Mouse (Mus musculus) forebrain, embryonic 12.5 days (tissue): Measurements from ENCODE around the gene Trmt112. TPM values are rescaled to one million over a fixed set of nuclear protein-coding genes. Genes with fewer than 3 reads are reported as not detected.
"Not testable (repeated sequence)": the region's sequence is repeated elsewhere in the genome, so short reads cannot be mapped to it uniquely, and the experiment has no call there.

ENCODE experiments used
- ATAC-seq: fragments of 200-750 bp; cut with Nextera tagmentation; 2 replicates; pipeline ENCODE4 v1.8.0; 2017; ENCODE audit warnings: moderate TSS enrichment; ENCODE audit not compliant: low FRiP score
- H3K27ac ChIP-seq: fragments of 300-500 bp; sonication (generic); 2 replicates; pipeline ENCODE4 v1.5.1; 2016; ENCODE audit warnings: mild to moderate bottlenecking
- H3K27me3 ChIP-seq: fragments of 300-500 bp; sonication (generic); 2 replicates; pipeline ENCODE4 v1.6.1; 2016; ENCODE audit warnings: mild to moderate bottlenecking
- H3K36me3 ChIP-seq: fragments of 300-500 bp; sonication (generic); replicated peaks from 2 replicates; pipeline ENCODE4 v1.6.1; 2016; ENCODE audit warnings: mild to moderate bottlenecking
- H3K4me1 ChIP-seq: fragments of 300-500 bp; sonication (generic); 2 replicates; pipeline ENCODE4 v1.6.1; 2016
- H3K4me2 ChIP-seq: fragments of 300-500 bp; sonication (generic); 2 replicates; pipeline ENCODE4 v1.6.1; 2016; ENCODE audit warnings: mild to moderate bottlenecking, moderate library complexity
- H3K4me3 ChIP-seq: fragments of 300-500 bp; sonication (generic); replicated peaks from 2 replicates; pipeline ENCODE4 v1.5.1; 2016; ENCODE audit warnings: mild to moderate bottlenecking
- H3K9ac ChIP-seq: fragments of 300-500 bp; sonication (generic); 2 replicates; pipeline ENCODE4 v1.6.1; 2016; ENCODE audit warnings: mild to moderate bottlenecking
- H3K9me3 ChIP-seq: fragments of 300-500 bp; sonication (generic); 2 replicates; pipeline ENCODE4 v1.6.1; 2016
- WGBS: fragments of 180-500 bp; shearing (Covaris S2); methylation state at CpG from one replicate; pipeline ENCODE4 v1.1.7; 2016; 5-methylcytosine and 5-hydroxymethylcytosine counted together
- polyA plus RNA-seq: library from polyadenylated mRNA; unstranded; fragments of >200 nt; fragmentation: Nextera tagmentation; extraction: Ambion mirVana; gene quantifications from 2 replicates; pipeline ENCODE4 v1.2.1, GENCODE M21; 2016

The Trmt112 gene
- polyA plus RNA-seq, 1 experiment from 2014 or later: 138 TPM

DNA sequence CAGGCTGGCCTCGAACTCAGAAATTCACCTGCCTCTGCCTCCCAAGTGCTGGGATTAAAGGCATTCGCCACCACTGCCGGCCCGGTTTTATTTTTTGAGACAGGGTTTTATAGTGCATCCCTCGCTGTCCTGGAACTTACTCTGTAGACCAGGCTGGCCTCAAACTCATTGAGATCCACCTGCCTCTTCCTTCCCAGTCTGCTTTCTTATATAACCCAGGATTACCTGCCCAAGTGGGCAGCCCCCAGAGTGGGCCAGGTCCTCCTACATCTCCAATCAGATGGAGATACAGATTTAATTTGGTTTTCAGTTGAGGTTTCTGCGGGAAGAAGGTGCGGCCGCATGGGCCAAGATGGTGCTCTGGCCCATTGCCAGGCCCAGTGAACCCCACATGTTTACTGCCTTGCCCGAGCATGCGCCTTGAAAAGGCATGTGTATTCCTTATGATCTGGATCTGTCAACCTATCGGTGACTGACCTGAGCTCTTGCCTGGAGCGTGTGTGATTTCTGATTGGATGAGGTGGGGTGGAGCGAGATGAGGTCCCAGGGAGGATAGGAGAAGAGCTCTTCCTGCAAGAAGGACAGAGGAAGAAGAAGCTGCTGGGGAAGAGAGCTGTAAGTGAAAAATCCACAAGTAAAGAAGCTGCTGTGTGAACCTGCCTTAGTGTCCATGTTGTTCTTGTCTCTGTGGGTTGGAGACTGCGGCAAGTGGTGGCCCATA, 15.6 kb upstream of the Trmt112 start:
- 0 out of 2 replicates have a peak, but pooled peaks cover 10% of the 10 kb centered on the region for H3K9me3 ChIP-seq
- H3K36me3 ChIP-seq: no peaks in the 10 kb centered on the region
- H3K4me1 ChIP-seq: no peaks in the 10 kb centered on the region
- no peak for ATAC-seq
- H3K27me3 ChIP-seq: peaks cover 4% of the 10 kb centered on the region; the same call in 1 of the 2 replicates
- H3K27ac ChIP-seq: no peak overlapping the region
- H3K4me3 ChIP-seq: no peak overlapping the region
- 0 out of 2 replicates have a peak overlapping the region, but pooled peaks have one; percentile 18 for H3K9ac ChIP-seq
- WGBS: 94% methylated on average over 14 of the region's 14 CpGs
- H3K4me2 ChIP-seq: no peak overlapping the region

DNA sequence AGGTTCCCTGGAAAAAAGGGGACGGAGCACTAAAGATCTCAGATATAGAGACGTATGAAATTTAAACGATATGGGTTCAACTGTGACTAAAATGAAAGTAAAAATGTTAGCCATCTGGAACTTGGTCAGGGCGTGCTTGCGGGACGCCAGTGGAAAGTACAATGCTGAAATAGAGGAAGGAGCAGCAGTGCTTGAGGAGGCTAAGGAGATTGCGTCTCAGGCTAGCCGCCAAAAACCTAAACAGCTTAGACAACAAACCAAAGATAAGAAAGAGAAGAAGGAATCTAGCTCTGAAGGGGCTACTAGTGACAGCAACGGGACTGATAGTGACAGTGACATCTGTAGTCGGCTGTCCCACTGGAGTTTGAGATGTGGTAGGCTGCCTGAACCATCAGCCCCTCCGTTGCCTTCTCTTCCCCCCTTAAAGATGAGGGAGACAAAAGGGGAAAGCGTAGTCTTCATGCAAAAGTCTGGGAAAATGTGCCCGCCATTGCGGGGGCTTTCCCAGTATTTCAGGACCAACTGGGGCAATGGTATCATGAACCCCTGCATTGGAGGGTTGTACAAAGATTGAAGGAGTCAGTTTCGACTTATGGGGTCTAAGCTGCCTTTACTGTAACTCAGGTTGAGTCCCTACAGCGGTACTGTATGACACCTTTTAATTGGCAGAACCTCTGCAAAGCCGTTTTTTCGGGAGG, 13.7 kb upstream of the Trmt112 start:
- not testable (repeated sequence) for H3K9ac ChIP-seq, H3K4me3 ChIP-seq, H3K36me3 ChIP-seq, H3K27ac ChIP-seq, ATAC-seq, H3K27me3 ChIP-seq, H3K4me2 ChIP-seq, H3K9me3 ChIP-seq, H3K4me1 ChIP-seq
- 92% methylated on average over 18 of the region's 18 CpGs for WGBS

DNA sequence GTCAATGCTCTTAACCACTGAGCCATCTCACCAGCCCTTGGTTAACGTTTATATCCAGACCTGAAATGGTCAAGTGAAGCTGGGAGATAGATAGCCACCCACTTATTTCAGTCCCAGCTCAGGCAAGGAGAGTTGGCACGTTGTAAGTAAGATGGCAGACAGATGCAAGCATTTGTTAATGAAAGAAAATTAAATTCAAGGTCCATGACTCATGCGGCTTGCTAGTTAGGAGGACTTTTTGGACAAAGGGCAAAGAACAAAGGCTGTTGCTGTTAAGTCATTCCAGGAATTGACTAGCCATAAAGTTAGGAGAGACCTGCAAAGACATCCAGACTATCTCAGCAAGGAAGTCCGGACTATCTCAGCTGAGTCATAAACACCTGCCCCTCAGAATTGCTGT, 9.9 kb upstream of the Trmt112 start:
- H3K4me2 ChIP-seq: no peak overlapping the region
- H3K36me3 ChIP-seq: peaks cover 8% of the 10 kb centered on the region
- H3K4me3 ChIP-seq: no peak overlapping the region
- H3K27ac ChIP-seq: no peak overlapping the region
- 81% methylated on average over 4 of the region's 4 CpGs for WGBS
- H3K27me3 ChIP-seq: peaks cover 4% of the 10 kb centered on the region; the same call in 1 of the 2 replicates
- no peaks in the 10 kb centered on the region for H3K4me1 ChIP-seq
- 0 out of 2 replicates have a peak, but pooled peaks cover 7% of the 10 kb centered on the region for H3K9me3 ChIP-seq
- no peak overlapping the region for H3K9ac ChIP-seq
- no peak for ATAC-seq

GRCm38 (mm10) chr19:6903031-6903430, 6.5 kb upstream of the Trmt112 start:
- Histone ChIP-seq H3K36me3 (peaks cover 34% of the 10 kb centered on the region), H3K27ac (no peak overlapping the region), H3K4me3 (no peak overlapping the region), H3K4me1 (peaks cover 7% of the 10 kb centered on the region), H3K9me3 (no peaks in the 10 kb centered on the region), H3K4me2 (no peak overlapping the region), H3K9ac (no peak overlapping the region), H3K27me3 (peaks cover 3% of the 10 kb centered on the region; the same call in 1 of the 2 replicates)
- 100% methylated on average over 1 of the region's 1 CpGs for WGBS
- ATAC-seq: no peak

GRCm38 (mm10) chr19:6904846-6905245, 4.7 kb upstream of the Trmt112 start:
- ATAC-seq: no peak
- peaks cover 34% of the 10 kb centered on the region for H3K36me3 ChIP-seq
- H3K27me3 ChIP-seq: no peaks in the 10 kb centered on the region
- no peak overlapping the region for H3K9ac ChIP-seq
- no peak overlapping the region for H3K4me3 ChIP-seq
- H3K4me2 ChIP-seq: no peak overlapping the region
- no peaks in the 10 kb centered on the region for H3K9me3 ChIP-seq
- H3K4me1 ChIP-seq: peaks cover 18% of the 10 kb centered on the region
- WGBS: 83% methylated on average over 2 of the region's 2 CpGs
- no peak overlapping the region for H3K27ac ChIP-seq

DNA sequence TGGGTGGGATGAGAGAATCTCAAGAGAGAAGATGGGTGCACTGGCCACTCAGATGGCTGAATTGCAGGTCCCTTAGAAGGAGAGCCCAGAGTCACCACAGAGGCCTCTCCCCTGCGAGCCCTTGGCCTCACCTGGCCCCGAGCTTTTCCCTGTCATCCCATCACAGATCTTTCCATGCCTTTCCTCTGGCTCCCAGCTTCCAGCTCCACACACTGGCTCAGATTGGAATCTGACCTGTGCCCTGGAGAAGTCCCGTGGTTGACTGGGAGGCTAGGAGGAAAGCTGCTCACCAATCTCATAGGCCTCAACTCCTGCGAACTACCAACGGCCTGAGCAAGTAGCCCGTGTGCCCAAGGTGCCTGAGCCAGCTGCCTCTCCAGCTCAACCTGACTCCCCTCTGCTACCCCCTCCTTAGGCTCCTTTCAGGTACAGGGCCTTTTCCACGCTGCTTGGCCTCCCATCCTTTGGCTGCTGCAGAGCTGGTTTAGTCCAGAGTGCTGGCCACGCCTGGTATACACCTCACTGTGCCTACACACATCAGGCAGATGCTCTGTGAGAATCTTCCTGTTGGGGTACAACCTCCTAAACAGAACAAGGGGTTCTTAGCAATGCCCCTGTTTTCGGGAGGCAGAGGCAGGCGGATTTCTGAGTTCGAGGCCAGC, 3.9 kb upstream of the Trmt112 start:
- Histone ChIP-seq H3K4me1 (peaks cover 18% of the 10 kb centered on the region), H3K27ac (no peak overlapping the region), H3K27me3 (no peaks in the 10 kb centered on the region), H3K9me3 (no peaks in the 10 kb centered on the region), H3K36me3 (peaks cover 34% of the 10 kb centered on the region), H3K9ac (no peak overlapping the region), H3K4me2 (no peak overlapping the region), H3K4me3 (no peak overlapping the region)
- 92% methylated on average over 11 of the region's 11 CpGs for WGBS
- ATAC-seq: no peak

- peaks cover 22% of the 10 kb centered on the region for H3K4me1 ChIP-seq
- H3K4me3 ChIP-seq: no peak overlapping the region
- no peaks in the 10 kb centered on the region for H3K9me3 ChIP-seq
- no peak overlapping the region for H3K4me2 ChIP-seq
- no peak overlapping the region for H3K27ac ChIP-seq
- no peak overlapping the region for H3K9ac ChIP-seq
- ATAC-seq: no peak
- H3K27me3 ChIP-seq: no peaks in the 10 kb centered on the region
- WGBS: 90% methylated on average over 3 of the region's 3 CpGs
- H3K36me3 ChIP-seq: peaks cover 37% of the 10 kb centered on the region
These were observed 3.3 kb upstream of the Trmt112 start for GRCm38 (mm10) chr19:6906199-6906598.

DNA sequence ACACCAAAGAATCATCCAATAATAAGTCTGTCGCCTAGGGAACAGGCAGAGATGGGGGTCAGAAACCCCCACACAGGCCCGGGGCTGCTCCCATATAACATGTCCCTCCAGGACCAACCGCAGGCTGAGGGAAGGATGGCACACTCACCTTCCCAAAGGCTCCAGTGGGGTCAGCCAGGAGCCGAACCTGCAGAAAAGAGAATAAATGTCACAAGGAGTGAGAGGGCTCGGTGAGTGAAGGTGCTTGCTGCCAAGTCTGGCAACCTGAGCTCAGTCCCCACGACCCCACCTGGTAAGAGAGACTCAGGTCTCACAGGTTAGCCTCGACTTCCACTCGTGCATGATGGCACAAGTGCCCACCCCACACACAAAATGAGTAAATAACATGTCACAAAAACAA, 2.4 kb upstream of the Trmt112 start:
- Histone ChIP-seq H3K4me2 (no peak overlapping the region), H3K4me3 (no peak overlapping the region), H3K27me3 (no peaks in the 10 kb centered on the region), H3K27ac (no peak overlapping the region), H3K9me3 (no peaks in the 10 kb centered on the region), H3K4me1 (peaks cover 29% of the 10 kb centered on the region), H3K9ac (no peak overlapping the region), H3K36me3 (peaks cover 46% of the 10 kb centered on the region)
- WGBS: 91% methylated on average over 8 of the region's 8 CpGs
- no peak for ATAC-seq

DNA sequence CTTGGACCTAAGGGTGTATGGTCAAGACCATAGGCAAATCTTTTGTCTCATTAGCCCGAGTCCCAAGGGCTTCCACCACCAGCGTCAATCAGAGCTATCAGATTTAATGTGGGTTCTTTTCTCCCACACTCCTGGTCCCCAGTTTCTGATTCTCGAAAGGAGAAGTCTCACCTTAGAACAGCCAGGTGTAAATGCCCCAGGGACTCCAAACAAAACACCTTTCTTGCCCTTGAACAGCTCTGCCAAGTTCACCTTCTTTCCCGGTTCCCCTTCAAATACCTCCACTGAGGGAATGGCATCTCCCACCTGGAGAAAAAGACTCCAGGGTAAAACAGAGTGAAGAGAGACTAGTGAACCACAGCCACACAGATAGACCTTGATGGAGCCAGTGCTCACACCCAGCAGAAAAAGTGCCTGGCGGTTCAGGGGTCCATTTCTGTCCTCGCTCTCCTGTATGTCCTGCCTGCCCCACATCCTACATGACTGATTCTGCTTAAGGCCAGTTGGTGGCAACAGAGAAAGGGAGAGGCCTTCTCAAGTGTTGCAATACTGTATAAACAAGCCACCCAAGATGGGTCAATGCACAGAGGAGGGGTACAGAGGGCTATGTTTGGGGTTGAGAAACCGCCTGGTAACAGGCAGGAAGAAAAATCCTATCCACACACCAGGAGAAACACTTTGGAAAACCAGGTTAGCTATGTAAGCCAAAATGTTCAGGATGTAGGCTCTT, 1.5 kb upstream of the Trmt112 start:
- H3K4me2 ChIP-seq: peak overlapping the region; percentile 72
- peaks cover 55% of the 10 kb centered on the region for H3K36me3 ChIP-seq
- H3K9me3 ChIP-seq: no peaks in the 10 kb centered on the region
- H3K9ac ChIP-seq: peak overlapping the region; percentile 72
- no peak for ATAC-seq
- peak overlapping the region; percentile 65 for H3K4me3 ChIP-seq
- 92% methylated on average over 7 of the region's 7 CpGs for WGBS
- H3K27me3 ChIP-seq: no peaks in the 10 kb centered on the region
- H3K27ac ChIP-seq: no peak overlapping the region
- H3K4me1 ChIP-seq: peaks cover 29% of the 10 kb centered on the region

GRCm38 (mm10) chr19:6909021-6909420, 477 bp upstream of the Trmt112 start:
- peaks cover 63% of the 10 kb centered on the region for H3K36me3 ChIP-seq
- 12% methylated on average over 11 of the region's 11 CpGs for WGBS
- ATAC-seq: no peak

DNA sequence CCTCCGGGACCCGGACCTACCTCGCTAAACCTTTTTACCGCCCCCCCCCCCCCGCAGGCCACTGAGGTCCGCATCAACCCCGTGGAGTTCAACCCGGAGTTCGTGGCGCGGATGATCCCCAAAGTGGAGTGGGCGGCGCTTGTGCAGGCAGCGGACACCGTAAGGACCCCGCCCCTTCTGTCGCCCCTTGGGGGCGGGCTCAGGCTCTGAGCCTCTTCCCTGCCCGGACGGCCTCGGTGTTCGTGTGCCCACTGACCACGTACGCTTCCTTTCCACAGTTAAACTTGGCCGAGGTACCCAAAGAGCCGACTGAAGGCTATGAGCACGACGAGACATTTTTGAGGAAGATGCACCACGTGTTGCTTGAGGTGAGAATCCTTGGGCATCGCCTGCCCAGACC, 808 bp downstream of the Trmt112 start:
- peaks cover 53% of the 10 kb centered on the region for H3K36me3 ChIP-seq

More at GRCm38 (mm10) chr19:6909021-6909420, 477 bp upstream of the Trmt112 start:
- Histone ChIP-seq H3K4me3 (peak overlapping the region; percentile 65), H3K9ac (peak overlapping the region; percentile 72), H3K9me3 (no peaks in the 10 kb centered on the region), H3K27me3 (no peaks in the 10 kb centered on the region), H3K27ac (peak overlapping the region; percentile 98), H3K4me2 (peak overlapping the region; percentile 72), H3K4me1 (peaks cover 29% of the 10 kb centered on the region)

More for the DNA sequence above, 808 bp downstream of the Trmt112 start:
- not testable (repeated sequence) for H3K27me3 ChIP-seq, H3K9me3 ChIP-seq
- peak overlapping the region; percentile 72 for H3K9ac ChIP-seq
- ATAC-seq: peak; percentile 42
- 2% methylated on average over 30 of the region's 30 CpGs for WGBS
- H3K4me1 ChIP-seq: peaks cover 29% of the 10 kb centered on the region
- H3K27ac ChIP-seq: peak overlapping the region; percentile 98
- peak overlapping the region; percentile 72 for H3K4me2 ChIP-seq
- peak overlapping the region; percentile 65 for H3K4me3 ChIP-seq
